Mouse (Mus musculus) kidney, adult 8-10 months (tissue): ENCODE data around the gene Htr1d.

Source experiments
- DNase-seq, 2 experiments: peaks; one replicate each; pipeline ENCODE4 v3.0.0; 2022

Gene Htr1d

GRCm38 (mm10) chr4:136452792-136453191 lies 29.5 kb downstream of the Htr1d start:
- peak; percentile 23 to 33 for DNase-seq

- peak; percentile 40 to 76 for DNase-seq
Measured at GRCm38 (mm10) chr4:136454850-136455260, 31.5 kb downstream of the Htr1d start.

- no peak for DNase-seq
Measured at GRCm38 (mm10) chr4:136456516-136457218, 33.3 kb downstream of the Htr1d start.

GRCm38 (mm10) chr4:136458276-136458675 lies 35.0 kb downstream of the Htr1d start:
- no peak for DNase-seq

DNA sequence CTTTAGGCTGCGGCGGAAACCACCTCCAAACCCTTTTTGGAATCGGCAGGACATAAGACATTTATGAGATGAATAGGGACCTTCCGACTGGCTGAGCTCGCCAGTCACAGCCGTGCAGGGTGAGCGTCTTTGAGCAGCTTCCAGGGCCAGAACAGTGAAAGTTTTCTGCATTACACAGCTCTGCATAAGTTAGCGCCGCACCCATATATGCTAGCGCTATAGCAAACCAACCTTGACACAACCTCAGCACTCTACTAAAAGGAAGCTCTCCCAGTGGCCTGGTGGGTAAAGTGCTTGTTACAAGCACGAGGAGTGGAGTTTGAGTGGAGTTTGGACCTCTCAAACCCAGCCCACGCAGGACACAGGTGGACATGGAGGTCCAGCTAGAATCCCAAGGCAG lies 35.9 kb downstream of the Htr1d start:
- DNase-seq, result no peak

DNA sequence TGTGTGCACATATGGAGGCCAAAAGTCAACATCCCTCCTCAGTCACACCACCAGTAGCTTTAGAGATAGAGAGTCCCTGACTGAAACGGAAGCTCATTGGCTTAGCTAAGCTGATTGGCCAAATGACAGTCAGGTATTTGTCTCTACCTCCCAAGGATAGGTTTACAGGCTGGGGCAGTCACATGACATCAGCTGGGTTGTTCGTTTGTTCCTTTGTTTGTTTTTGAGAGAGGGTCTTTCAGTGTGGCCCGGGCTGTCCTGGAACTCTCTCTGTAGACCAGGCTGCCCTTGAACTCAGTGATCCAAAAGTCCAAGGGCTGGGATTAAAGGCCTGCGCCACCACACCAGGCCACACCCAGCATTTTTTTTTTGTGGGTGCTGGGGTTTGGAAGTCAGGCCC lies 37.9 kb downstream of the Htr1d start:
- no peak for DNase-seq

DNA sequence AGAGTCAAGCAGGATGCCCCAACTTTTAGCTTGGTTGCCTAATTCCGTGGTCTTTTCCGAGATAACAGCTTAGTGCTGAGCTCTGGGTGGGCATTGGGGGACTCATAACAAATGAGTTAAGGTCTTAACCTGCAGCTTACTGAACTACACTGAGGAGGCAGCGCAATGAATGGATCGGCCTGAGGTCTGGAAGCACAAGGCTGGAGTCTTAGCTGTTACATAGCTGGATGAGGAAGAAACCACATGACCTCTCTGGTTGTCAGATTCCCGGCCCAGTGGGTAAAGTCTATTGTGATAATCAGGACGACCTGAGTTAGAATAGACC lies 38.4 kb downstream of the Htr1d start:
- no peak for DNase-seq

GRCm38 (mm10) chr4:136462086-136462838 lies 38.9 kb downstream of the Htr1d start, which contains the start of gene 6030445D17Rik:
TSS of gene 6030445D17Rik (plus strand) at chr4:136462250.
- peak; percentile 78 to 79 for DNase-seq

- no peak for DNase-seq
Measured at GRCm38 (mm10) chr4:136462839-136463178, 39.5 kb downstream of the Htr1d start.

GRCm38 (mm10) chr4:136463436-136463835 lies 40.1 kb downstream of the Htr1d start:
- DNase-seq, result no peak

GRCm38 (mm10) chr4:136466226-136466625 lies 42.9 kb downstream of the Htr1d start:
- peak; percentile 29 to 41 for DNase-seq

DNA sequence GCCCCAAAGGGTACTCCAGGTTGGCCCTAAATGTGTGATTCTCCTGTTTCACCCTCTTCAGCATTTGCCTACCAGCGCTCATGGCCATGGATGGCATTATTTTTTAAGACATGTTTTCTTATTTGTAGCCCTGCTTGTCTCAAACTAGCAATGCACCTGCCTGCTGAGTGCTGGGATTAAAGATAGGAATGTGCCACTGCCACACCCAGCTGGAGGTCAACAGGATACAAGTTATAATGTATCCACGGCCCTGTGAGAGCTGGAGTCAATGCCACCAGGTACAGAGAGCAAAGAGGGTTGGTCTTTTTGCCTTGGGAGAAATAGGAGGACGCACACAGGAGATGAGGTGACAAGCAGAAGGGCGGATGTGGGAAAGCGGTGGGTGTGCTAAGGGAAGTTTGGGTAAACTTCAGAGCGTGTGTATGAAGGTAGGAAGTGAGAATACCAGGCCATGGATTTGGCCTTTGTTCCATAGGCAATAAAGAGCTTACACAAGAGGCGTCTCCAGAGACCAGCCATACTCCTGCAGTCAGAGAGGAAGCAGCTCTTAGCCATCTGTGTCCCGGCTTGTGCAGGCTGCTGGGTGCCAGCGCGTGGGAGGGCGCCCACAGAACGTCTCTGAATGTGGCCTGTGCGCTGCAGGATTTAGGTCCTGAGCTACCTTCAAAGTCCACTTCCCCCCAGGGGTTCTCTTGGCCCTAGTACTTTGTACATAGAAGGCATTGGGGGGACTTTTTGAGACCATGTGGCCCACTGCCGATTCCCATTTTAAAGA lies 45.4 kb downstream of the Htr1d start:
- DNase-seq, result no peak

DNA sequence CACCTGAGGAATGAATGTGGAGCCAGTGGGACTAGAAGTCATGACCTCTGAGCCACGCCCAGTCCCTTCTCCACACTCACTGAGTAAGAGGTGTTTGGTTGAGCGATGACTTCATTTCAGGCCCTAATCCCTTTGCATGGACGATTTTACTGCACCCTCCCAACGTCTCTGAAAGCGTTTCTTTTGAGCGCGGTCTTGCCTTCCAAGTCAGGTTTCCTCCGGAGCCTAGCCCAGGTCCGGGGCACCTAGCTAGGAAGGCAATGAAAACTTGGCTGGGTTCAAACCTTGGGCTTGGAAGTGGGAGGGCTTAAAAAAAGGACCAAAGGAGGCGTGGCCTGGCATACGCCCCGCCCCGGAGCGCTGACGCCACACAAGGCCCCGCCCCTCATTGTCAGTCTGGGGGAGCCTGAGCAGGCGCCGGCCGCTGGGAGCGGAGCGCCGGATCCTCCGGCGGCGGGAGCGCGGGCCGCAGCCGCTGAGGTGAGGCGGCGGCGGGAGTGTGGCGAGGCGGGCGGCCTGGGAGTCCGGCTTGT lies 46.1 kb downstream of the Htr1d start, which contains the start of gene Luzp1:
Gene Luzp1, plus strand, starts transcription at position 391 of the 533 bp plus-strand sequence.
- peak; percentile 93 to 98 for DNase-seq

GRCm38 (mm10) chr4:136469941-136470346 lies 46.6 kb downstream of the Htr1d start:
- no peak for DNase-seq

DNA sequence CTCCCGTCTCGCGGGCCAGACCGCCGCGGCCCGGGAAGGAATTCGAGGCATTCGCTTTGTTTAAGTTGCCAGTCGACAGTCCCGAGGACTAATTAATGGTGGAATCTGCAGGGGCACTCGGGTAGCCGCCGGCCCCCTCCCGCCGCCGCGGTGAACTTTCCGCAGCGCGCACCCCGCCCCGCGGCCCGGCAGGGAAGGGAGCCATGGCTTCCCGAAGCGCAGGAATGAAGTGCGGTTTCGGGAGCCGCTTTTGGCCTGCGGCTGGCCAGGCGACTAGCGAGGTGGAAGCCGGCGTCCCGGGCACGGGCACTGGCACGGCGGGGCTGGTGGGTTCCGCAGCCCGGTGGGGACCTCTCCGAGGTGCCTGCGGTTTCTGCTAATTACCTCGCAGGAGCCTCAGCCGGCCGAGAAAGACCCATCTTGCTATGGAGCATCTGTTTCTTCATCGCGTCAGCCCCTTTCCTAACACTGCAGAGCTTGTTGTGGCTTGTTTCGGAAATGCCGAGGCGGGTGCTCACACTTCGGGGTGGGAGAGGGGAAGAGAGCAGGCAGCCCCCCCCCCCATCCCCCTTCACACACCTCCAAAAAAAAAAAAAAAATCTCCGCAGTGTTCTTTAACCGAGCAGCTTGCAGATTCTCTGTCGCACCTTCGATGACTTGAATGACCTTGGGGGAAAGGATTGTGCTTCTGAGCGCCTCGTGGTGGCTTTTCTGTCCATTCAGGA lies 47.2 kb downstream of the Htr1d start:
- DNase-seq, result peak; percentile 30 to 49

DNA sequence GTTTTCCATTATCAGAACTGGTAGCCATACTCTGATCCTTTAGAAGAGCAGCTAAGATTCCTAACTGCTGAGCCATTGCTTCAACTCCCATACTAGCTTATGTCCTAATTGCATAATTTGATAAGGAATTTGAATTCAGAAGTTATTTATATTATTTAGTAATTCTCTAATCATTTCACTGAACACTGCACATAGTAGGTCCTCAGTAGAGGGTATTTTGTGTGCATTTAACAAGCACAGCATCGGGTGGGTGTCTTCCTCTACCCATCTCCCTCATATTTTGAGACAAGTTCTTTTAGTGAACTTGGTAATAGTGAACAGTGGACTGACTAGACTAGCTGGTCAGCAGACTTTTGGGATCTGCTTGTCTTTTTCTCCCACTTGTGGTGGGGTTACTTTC lies 53.4 kb downstream of the Htr1d start:
- no peak for DNase-seq

DNA sequence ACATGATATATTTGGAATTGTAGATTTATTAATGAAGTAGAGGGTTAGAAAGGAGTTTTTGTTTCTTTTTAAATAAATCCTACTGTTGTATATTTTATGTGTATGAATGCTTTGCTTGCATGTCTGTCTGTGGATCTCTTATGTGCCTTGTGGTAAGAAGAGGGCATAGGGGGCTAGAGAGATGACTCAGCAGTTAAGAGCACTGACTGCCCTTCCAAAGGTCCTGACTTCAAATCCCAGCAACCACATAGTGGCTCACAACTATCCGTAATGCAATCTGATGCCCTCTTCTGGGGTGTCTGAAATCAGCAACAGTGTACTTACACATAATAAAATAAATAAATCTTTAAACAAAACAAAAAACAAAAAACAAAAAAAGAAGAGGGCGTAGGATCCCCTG lies 63.2 kb downstream of the Htr1d start:
- DNase-seq, result no peak
